In the genomic region with DNA sequence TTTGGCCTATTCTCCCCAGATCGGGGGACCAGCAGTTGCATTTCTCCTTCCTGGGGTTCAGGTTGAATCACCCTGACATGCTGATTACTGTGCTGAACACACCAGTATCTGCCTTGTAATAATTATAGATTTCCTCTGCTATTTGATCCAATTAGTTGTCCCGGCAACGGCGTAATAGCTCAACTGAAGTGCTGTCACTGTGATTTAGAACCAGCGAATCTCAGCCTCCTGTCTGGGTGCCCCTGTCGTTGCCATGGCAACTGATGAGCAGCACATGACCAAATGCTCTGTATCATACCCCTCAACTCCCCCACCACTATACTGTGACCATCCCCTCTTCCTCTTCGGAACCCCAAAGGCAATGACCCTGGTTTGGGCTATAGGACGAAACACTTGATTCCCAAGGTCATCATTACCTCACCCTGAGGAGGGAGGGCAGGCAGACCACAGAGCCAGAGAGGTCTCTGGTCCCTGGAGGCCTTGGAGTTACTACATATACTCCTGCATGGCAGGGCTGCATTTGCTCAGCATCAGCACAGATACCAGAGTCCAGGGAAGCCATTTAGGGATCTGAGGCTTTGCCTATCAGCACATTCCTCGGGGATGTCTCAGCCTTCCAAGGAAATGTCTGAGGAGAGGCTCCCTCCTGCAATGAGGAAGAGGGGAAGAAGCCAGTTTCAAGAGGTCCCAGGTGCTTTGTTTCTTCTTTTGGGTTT, we compare ENCODE assay signal across 9 mouse cellular contexts. TPM values are rescaled to one million over a fixed set of nuclear protein-coding genes. Genes with fewer than 3 reads are reported as not detected.
DNase-seq lines count a peak whose midpoint lies in the region; ATAC-seq and TF ChIP-seq lines count a peak whose summit lies in the region.
"Had no signal": no experiment of that assay in that cellular context is flagged by ENCODE, and none has a peak within 500 bp of the region (broad histone marks: within the 10 kb centered on the region; RNA-seq: fewer than 3 reads in every experiment).

No protein-coding gene starts in this region.

- no peak for TF ChIP-seq CTCF in kidney, adult 2 months (conservative IDR thresholded peaks at IDR 0.05; ENCODE audit: insufficient read depth, insufficient read length, low read depth, low read length)

- no peaks in the 10 kb centered on the region for H3K27me3 ChIP-seq in heart, embryonic 12.5 days (replicated peaks)
- no peaks in the 10 kb centered on the region for H3K27me3 ChIP-seq in hindbrain, embryonic 13.5 days
- H3K27me3 ChIP-seq in limb, embryonic 10.5 days (ENCODE audit: low read depth, poor library complexity, severe bottlenecking), result no peaks in the 10 kb centered on the region
- no peaks in the 10 kb centered on the region for H3K27me3 ChIP-seq in stomach, embryonic 14.5 days (ENCODE audit: control insufficient read depth, insufficient read depth, low read length)
- H3K27me3 ChIP-seq in kidney, adult 2 months (replicated peaks; ENCODE audit: control insufficient read depth, insufficient read depth, low read length), result no peaks in the 10 kb centered on the region
- H3K27me3 ChIP-seq: lung, embryonic 15.5 days had no signal

- 0 out of 2 replicates have a peak, but pooled peaks have one; percentile 22 for ATAC-seq in heart, embryonic 12.5 days (ENCODE audit: insufficient number of reproducible peaks, low FRiP score)
- ATAC-seq in hindbrain, embryonic 13.5 days (ENCODE audit: low FRiP score), result peak; percentile 89
- peak; percentile 14; the same call in 1 of the 2 replicates for ATAC-seq in stomach, embryonic 14.5 days (ENCODE audit: insufficient number of reproducible peaks, insufficient read depth, low FRiP score, low read depth)

- DNase-seq in heart, postnatal 4 days, result no peak
- peak; percentile 58 for DNase-seq in limb, embryonic 10.5 days (ENCODE audit: low spot score)
- DNase-seq in kidney, adult 2 months, result no peak
- no peak for DNase-seq in urinary bladder, postnatal 4 days (ENCODE audit: low spot score in 2 of 2)
- no peak for DNase-seq in adrenal gland, postnatal 4 days (ENCODE audit: low spot score in 2 of 2)

- H3K4me2 ChIP-seq in heart, embryonic 12.5 days, result no peak overlapping the region
- peak overlapping the region; percentile 32 for H3K4me2 ChIP-seq in hindbrain, embryonic 13.5 days
- H3K4me2 ChIP-seq in stomach, embryonic 14.5 days (replicated peaks; ENCODE audit: low read depth, low read length), result no peak overlapping the region
- H3K4me2 ChIP-seq: lung, embryonic 15.5 days had no signal

- peaks cover 3% of the 10 kb centered on the region for H3K36me3 ChIP-seq in heart, embryonic 12.5 days
- 0 out of 2 replicates have a peak, but pooled peaks cover 2% of the 10 kb centered on the region for H3K36me3 ChIP-seq in hindbrain, embryonic 13.5 days
- no peaks in the 10 kb centered on the region for H3K36me3 ChIP-seq in limb, embryonic 10.5 days
- no peaks in the 10 kb centered on the region for H3K36me3 ChIP-seq in stomach, embryonic 14.5 days (ENCODE audit: control insufficient read depth, insufficient read depth, low read length)
- no peaks in the 10 kb centered on the region for H3K36me3 ChIP-seq in kidney, adult 2 months (ENCODE audit: control insufficient read depth, insufficient read depth, low read length)
- H3K36me3 ChIP-seq: lung, embryonic 15.5 days had no signal

- peaks cover 20% of the 10 kb centered on the region for H3K4me1 ChIP-seq in heart, embryonic 12.5 days (replicated peaks)
- peaks cover 67% of the 10 kb centered on the region for H3K4me1 ChIP-seq in hindbrain, embryonic 13.5 days (replicated peaks)
- peaks cover 26% of the 10 kb centered on the region for H3K4me1 ChIP-seq in limb, embryonic 10.5 days
- H3K4me1 ChIP-seq in stomach, embryonic 14.5 days (ENCODE audit: control insufficient read depth, insufficient read depth, low read length), result no peaks in the 10 kb centered on the region
- no peaks in the 10 kb centered on the region for H3K4me1 ChIP-seq in kidney, adult 2 months (ENCODE audit: control insufficient read depth, insufficient read depth, low read length)

- no peak overlapping the region for H3K9ac ChIP-seq in heart, embryonic 12.5 days
- H3K9ac ChIP-seq in hindbrain, embryonic 13.5 days, result peak overlapping the region; percentile 62
- no peak overlapping the region for H3K9ac ChIP-seq in stomach, embryonic 14.5 days (replicated peaks; ENCODE audit: low read depth, low read length)
- H3K9ac ChIP-seq: lung, embryonic 15.5 days had no signal

- no peak overlapping the region for H3K4me3 ChIP-seq in heart, embryonic 12.5 days
- no peak overlapping the region for H3K4me3 ChIP-seq in hindbrain, embryonic 13.5 days
- no peak overlapping the region for H3K4me3 ChIP-seq in limb, embryonic 10.5 days
- H3K4me3 ChIP-seq in stomach, embryonic 14.5 days (ENCODE audit: low read depth, low read length), result no peak overlapping the region
- H3K4me3 ChIP-seq in kidney, adult 2 months (ENCODE audit: insufficient read depth, low read depth, low read length), result no peak overlapping the region
- H3K4me3 ChIP-seq: lung, embryonic 15.5 days had no signal

- no peak overlapping the region for H3K27ac ChIP-seq in heart, embryonic 12.5 days (ENCODE audit: poor library complexity, severe bottlenecking)
- peak overlapping the region; percentile 94 for H3K27ac ChIP-seq in hindbrain, embryonic 13.5 days
- H3K27ac ChIP-seq in limb, embryonic 10.5 days, result no peak overlapping the region
- H3K27ac ChIP-seq in stomach, embryonic 14.5 days (ENCODE audit: low read length), result no peak overlapping the region; the same call in 1 of the 2 replicates
- H3K27ac ChIP-seq in kidney, adult 2 months (ENCODE audit: insufficient read depth, low read depth, low read length), result no peak overlapping the region
- H3K27ac ChIP-seq: lung, embryonic 15.5 days had no signal

- H3K9me3 ChIP-seq in heart, embryonic 12.5 days (replicated peaks), result no peaks in the 10 kb centered on the region
- no peaks in the 10 kb centered on the region for H3K9me3 ChIP-seq in hindbrain, embryonic 13.5 days
- no peaks in the 10 kb centered on the region for H3K9me3 ChIP-seq in limb, embryonic 10.5 days (replicated peaks)
- H3K9me3 ChIP-seq in stomach, embryonic 14.5 days (ENCODE audit: control insufficient read depth, low read depth, low read length), result no peaks in the 10 kb centered on the region
- H3K9me3 ChIP-seq: lung, embryonic 15.5 days had no signal

- 60% methylated on average over 9 of the region's 9 CpGs for WGBS in heart, embryonic 12.5 days
- 16% methylated on average over 9 of the region's 9 CpGs for WGBS in hindbrain, embryonic 13.5 days
- WGBS in limb, embryonic 10.5 days, result 24% methylated on average over 9 of the region's 9 CpGs
- WGBS in stomach, embryonic 14.5 days, result 45% methylated on average over 9 of the region's 9 CpGs
- WGBS in kidney, adult 2 months, result 51% methylated on average over 9 of the region's 9 CpGs

- TF ChIP-seq POLR2A in kidney, adult 2 months (IDR thresholded peaks at IDR 0.05; ENCODE audit: low read depth, low read length), result no peak

RNA-seq across cellular contexts. Expression of a gene that starts 26.1 kb away (rescaled TPM):
- polyA plus RNA-seq in heart, embryonic 12.5 days (2016; fragmentation: Nextera tagmentation; extraction: Ambion mirVana), result 50.7 and 54.9 TPM in 2 replicates
- total RNA-seq in heart, postnatal 4 days (2021), result 1 to 10 TPM; 6.3 to 7.6 TPM
- polyA plus RNA-seq in hindbrain, embryonic 13.5 days (2015; fragmentation: Nextera tagmentation; extraction: Ambion mirVana), result 81.1 and 88.3 TPM in 2 replicates
- polyA plus RNA-seq in limb, embryonic 10.5 days (2016; fragmentation: Nextera tagmentation; extraction: Ambion mirVana), result 14.9 and 22.7 TPM in 2 replicates
- 16.2 and 19.0 TPM in 2 replicates for polyA plus RNA-seq in stomach, embryonic 14.5 days (2014; fragmentation: Nextera tagmentation; extraction: Ambion mirVana)
- 267 and 285 TPM in 2 replicates for polyA plus RNA-seq in kidney, adult 2 months (2012; rRNA removed)
- total RNA-seq in adrenal gland, postnatal 4 days (2021), result 10 to 100 TPM; 41.8 TPM

Comparison
In these comparisons a context has a peak if more than half of its experiments do, and no peak if none do; other contexts are left out.
1. ATAC-seq: peak in every context shown above with its lines; median percentile 89 in hindbrain, embryonic 13.5 days; 22 in heart, embryonic 12.5 days; 14 in stomach, embryonic 14.5 days.